Mouse (Mus musculus): ENCODE data around the gene Ranbp9. TPM values are rescaled to one million over a fixed set of nuclear protein-coding genes. Genes with fewer than 3 reads are reported as not detected.
A peak's percentile ranks its signal among the peaks of the same experiment; 100 is the strongest.

Ranbp9 gene
- polyA plus RNA-seq, 1 experiment: 82.6 TPM

DNA sequence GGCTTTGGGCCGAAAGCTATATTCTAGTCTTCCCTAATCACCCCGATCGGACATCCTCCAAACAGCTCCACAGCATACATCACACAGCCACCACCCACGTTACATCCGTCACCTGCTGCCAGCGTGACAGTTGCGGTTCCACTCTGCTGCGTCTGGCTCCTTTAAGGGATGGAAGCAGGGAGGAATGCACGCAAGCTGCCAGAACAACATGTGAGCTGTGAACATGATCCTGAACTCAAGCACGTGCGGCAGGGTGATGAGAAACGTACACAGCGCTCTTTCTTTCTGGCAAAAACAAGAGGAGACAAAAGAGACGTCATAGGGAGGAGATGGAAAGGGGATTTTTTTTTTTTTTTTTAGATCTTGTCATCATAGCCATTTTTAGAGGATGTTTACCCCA, 17.8 kb upstream of the Ranbp9 start:
- no peak for TF ChIP-seq POLR2A (IDR thresholded peaks at IDR 0.05; ENCODE audit: borderline replicate concordance, low read depth, low read length)
- TF ChIP-seq CTCF (IDR thresholded peaks at IDR 0.05; ENCODE audit: low read depth, low read length): no peak
- H3K4me1 ChIP-seq (ENCODE audit: control insufficient read depth, insufficient read depth, low read length): peaks cover 14% of the 10 kb centered on the region
- no peak overlapping the region for H3K4me3 ChIP-seq (ENCODE audit: insufficient read depth, low read length)
- H3K27ac ChIP-seq (ENCODE audit: insufficient read depth, low read depth, low read length): no peak overlapping the region

DNA sequence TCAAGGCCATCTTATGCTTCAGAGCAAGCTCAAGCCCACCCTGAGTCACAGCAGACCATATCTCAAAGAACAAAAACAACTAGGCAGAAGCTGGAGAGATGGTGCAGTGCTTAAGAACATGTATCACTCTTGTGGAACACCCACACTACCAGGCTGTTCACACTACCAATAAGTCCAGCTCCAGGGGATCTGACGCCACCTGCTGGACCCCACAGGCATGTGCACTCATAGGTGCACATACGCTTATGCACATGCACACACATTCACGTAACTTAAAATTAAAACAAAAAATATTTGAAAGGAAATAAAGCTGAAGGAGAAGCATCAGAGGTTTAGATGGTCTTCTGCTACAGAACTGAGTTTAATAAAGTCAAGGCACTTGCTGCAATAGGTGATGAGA, 16.7 kb upstream of the Ranbp9 start:
- TF ChIP-seq POLR2A (IDR thresholded peaks at IDR 0.05; ENCODE audit: borderline replicate concordance, low read depth, low read length) (no peak), CTCF (IDR thresholded peaks at IDR 0.05; ENCODE audit: low read depth, low read length) (no peak)
- H3K27ac ChIP-seq (ENCODE audit: insufficient read depth, low read depth, low read length): no peak overlapping the region
- no peak overlapping the region for H3K4me3 ChIP-seq (ENCODE audit: insufficient read depth, low read length)
- peaks cover 18% of the 10 kb centered on the region for H3K4me1 ChIP-seq (ENCODE audit: control insufficient read depth, insufficient read depth, low read length)

GRCm38 (mm10) chr13:43496660-43497059, 15.6 kb upstream of the Ranbp9 start:
- H3K27ac ChIP-seq (ENCODE audit: insufficient read depth, low read depth, low read length): peak overlapping the region; percentile 84
- no peak overlapping the region for H3K4me3 ChIP-seq (ENCODE audit: insufficient read depth, low read length)
- TF ChIP-seq CTCF (IDR thresholded peaks at IDR 0.05; ENCODE audit: low read depth, low read length) (no peak), POLR2A (IDR thresholded peaks at IDR 0.05; ENCODE audit: borderline replicate concordance, low read depth, low read length) (no peak)
- H3K4me1 ChIP-seq (ENCODE audit: control insufficient read depth, insufficient read depth, low read length): peaks cover 22% of the 10 kb centered on the region

- H3K4me3 ChIP-seq (ENCODE audit: insufficient read depth, low read length): no peak overlapping the region
- peaks cover 22% of the 10 kb centered on the region for H3K4me1 ChIP-seq (ENCODE audit: control insufficient read depth, insufficient read depth, low read length)
- TF ChIP-seq POLR2A (IDR thresholded peaks at IDR 0.05; ENCODE audit: borderline replicate concordance, low read depth, low read length) (no peak), CTCF (IDR thresholded peaks at IDR 0.05; ENCODE audit: low read depth, low read length) (no peak)
- no peak overlapping the region for H3K27ac ChIP-seq (ENCODE audit: insufficient read depth, low read depth, low read length)
Measured at GRCm38 (mm10) chr13:43495645-43496044, 14.6 kb upstream of the Ranbp9 start.

DNA sequence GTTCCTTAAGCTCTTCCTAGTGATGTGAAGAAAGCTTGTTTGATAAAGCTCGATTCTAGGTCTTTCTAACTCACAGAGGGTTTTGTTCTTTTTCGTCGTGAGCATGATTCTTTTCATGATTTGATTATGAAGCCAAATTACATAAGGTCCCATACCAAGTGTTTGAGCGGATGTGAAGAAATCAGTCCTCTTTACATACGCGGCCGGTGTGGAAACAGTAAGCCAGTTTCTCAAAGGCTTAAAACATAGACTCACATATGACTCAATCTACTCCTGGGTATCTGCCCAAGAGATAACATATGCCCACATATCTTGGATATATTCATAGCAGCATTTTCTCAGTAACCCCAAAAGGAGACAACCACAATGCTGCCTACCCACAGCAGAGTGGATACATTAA, 12.6 kb upstream of the Ranbp9 start:
- no peak overlapping the region for H3K27ac ChIP-seq (ENCODE audit: insufficient read depth, low read depth, low read length)

DNA sequence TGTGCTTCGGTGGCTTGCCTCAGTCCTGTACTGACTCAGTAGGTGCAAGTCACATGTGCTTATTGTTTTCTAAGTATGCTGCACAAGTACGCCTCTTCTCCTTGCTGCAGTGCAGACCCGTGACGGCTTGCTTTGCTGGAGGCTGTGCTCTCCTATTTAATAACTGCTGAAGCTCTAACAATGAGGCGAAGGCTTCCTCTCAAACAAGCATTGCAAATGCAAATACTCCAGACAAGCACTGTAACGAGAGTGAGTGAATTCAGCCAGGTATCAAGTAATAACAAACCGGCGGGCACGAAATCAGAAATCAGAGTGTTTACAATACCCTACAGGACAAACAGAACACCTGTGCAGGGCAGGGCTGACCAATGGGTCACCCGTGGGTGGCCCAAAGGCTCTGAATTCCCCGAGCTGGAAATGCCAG, 12.0 kb upstream of the Ranbp9 start:
- Histone ChIP-seq H3K4me1 (ENCODE audit: control insufficient read depth, insufficient read depth, low read length) (peaks cover 22% of the 10 kb centered on the region), H3K4me3 (ENCODE audit: insufficient read depth, low read length) (no peak overlapping the region), H3K27ac (ENCODE audit: insufficient read depth, low read depth, low read length) (no peak overlapping the region)
- TF ChIP-seq POLR2A (IDR thresholded peaks at IDR 0.05; ENCODE audit: borderline replicate concordance, low read depth, low read length) (no peak), CTCF (IDR thresholded peaks at IDR 0.05; ENCODE audit: low read depth, low read length) (no peak)

More for the DNA sequence above, 12.6 kb upstream of the Ranbp9 start:
- TF ChIP-seq POLR2A (IDR thresholded peaks at IDR 0.05; ENCODE audit: borderline replicate concordance, low read depth, low read length) (no peak), CTCF (IDR thresholded peaks at IDR 0.05; ENCODE audit: low read depth, low read length) (no peak)
- Histone ChIP-seq H3K4me3 (ENCODE audit: insufficient read depth, low read length) (no peak overlapping the region), H3K4me1 (ENCODE audit: control insufficient read depth, insufficient read depth, low read length) (peaks cover 22% of the 10 kb centered on the region)

GRCm38 (mm10) chr13:43486501-43487213, 5.6 kb upstream of the Ranbp9 start:
- H3K4me1 ChIP-seq (ENCODE audit: control insufficient read depth, insufficient read depth, low read length): peaks cover 6% of the 10 kb centered on the region
- H3K4me3 ChIP-seq (ENCODE audit: insufficient read depth, low read length): no peak overlapping the region

GRCm38 (mm10) chr13:43485278-43485976, 4.3 kb upstream of the Ranbp9 start:
- TF ChIP-seq POLR2A (IDR thresholded peaks at IDR 0.05; ENCODE audit: borderline replicate concordance, low read depth, low read length): no peak
- no peak for TF ChIP-seq CTCF (IDR thresholded peaks at IDR 0.05; ENCODE audit: low read depth, low read length)
- no peak overlapping the region for H3K27ac ChIP-seq (ENCODE audit: insufficient read depth, low read depth, low read length)

More at GRCm38 (mm10) chr13:43486501-43487213, 5.6 kb upstream of the Ranbp9 start:
- TF ChIP-seq CTCF (IDR thresholded peaks at IDR 0.05; ENCODE audit: low read depth, low read length): no peak
- TF ChIP-seq POLR2A (IDR thresholded peaks at IDR 0.05; ENCODE audit: borderline replicate concordance, low read depth, low read length): no peak
- no peak overlapping the region for H3K27ac ChIP-seq (ENCODE audit: insufficient read depth, low read depth, low read length)

GRCm38 (mm10) chr13:43482782-43483181, 1.7 kb upstream of the Ranbp9 start:
- Histone ChIP-seq H3K4me1 (ENCODE audit: control insufficient read depth, insufficient read depth, low read length) (peaks cover 7% of the 10 kb centered on the region), H3K27ac (ENCODE audit: insufficient read depth, low read depth, low read length) (no peak overlapping the region), H3K4me3 (ENCODE audit: insufficient read depth, low read length) (no peak overlapping the region)
- no peak for TF ChIP-seq POLR2A (IDR thresholded peaks at IDR 0.05; ENCODE audit: borderline replicate concordance, low read depth, low read length)

More at GRCm38 (mm10) chr13:43485278-43485976, 4.3 kb upstream of the Ranbp9 start:
- H3K4me3 ChIP-seq (ENCODE audit: insufficient read depth, low read length): no peak overlapping the region
- peaks cover 6% of the 10 kb centered on the region for H3K4me1 ChIP-seq (ENCODE audit: control insufficient read depth, insufficient read depth, low read length)

GRCm38 (mm10) chr13:43481859-43482245, 770 bp upstream of the Ranbp9 start:
- TF ChIP-seq CTCF (IDR thresholded peaks at IDR 0.05; ENCODE audit: low read depth, low read length): no peak
- TF ChIP-seq POLR2A (IDR thresholded peaks at IDR 0.05; ENCODE audit: borderline replicate concordance, low read depth, low read length): no peak
- H3K4me3 ChIP-seq (ENCODE audit: insufficient read depth, low read length): peak overlapping the region; percentile 100
- peak overlapping the region; percentile 99 for H3K27ac ChIP-seq (ENCODE audit: insufficient read depth, low read depth, low read length)
- H3K4me1 ChIP-seq (ENCODE audit: control insufficient read depth, insufficient read depth, low read length): peaks cover 11% of the 10 kb centered on the region
